Mouse (Mus musculus) stomach, postnatal 0 days (tissue): ENCODE measurements around the gene Sirt2.

Source experiments
- CTCF ChIP-seq: IDR thresholded peaks from 2 replicates; pipeline ENCODE4 v1.5.1; 2016; ENCODE audit warnings: antibody characterized with exemption, low read depth, mild to moderate bottlenecking, moderate library complexity
- EP300 ChIP-seq: optimal IDR thresholded peaks from 2 replicates; pipeline ENCODE3; 2016; ENCODE audit warnings: antibody characterized with exemption

GRCm38 (mm10) chr7:28788307-28789195 lies 22.0 kb downstream of the Sirt2 start, which contains the start of gene Rinl:
- TF ChIP-seq EP300: no peak
- no peak for TF ChIP-seq CTCF
